Mouse (Mus musculus) thymus, postnatal 0 days (tissue): Measurements from ENCODE around the gene Slc17a5. TPM values are rescaled to one million over a fixed set of nuclear protein-coding genes. Genes with fewer than 3 reads are reported as not detected.
A peak's percentile ranks its signal among the peaks of the same experiment; 100 is the strongest.

Experiments
- DNase-seq: peaks from one replicate; pipeline ENCODE4 v3.0.0-alpha.2; 2015; ENCODE audit warnings: low spot score
- polyA plus RNA-seq: library from polyadenylated mRNA; unstranded; fragments of >200 nt; fragmentation: Nextera tagmentation; extraction: Ambion mirVana; gene quantifications from 2 replicates; pipeline ENCODE4 v1.2.1, GENCODE M21; 2015

Gene Slc17a5
- polyA plus RNA-seq, 1 experiment from 2014 or later: 14.1 TPM

DNA sequence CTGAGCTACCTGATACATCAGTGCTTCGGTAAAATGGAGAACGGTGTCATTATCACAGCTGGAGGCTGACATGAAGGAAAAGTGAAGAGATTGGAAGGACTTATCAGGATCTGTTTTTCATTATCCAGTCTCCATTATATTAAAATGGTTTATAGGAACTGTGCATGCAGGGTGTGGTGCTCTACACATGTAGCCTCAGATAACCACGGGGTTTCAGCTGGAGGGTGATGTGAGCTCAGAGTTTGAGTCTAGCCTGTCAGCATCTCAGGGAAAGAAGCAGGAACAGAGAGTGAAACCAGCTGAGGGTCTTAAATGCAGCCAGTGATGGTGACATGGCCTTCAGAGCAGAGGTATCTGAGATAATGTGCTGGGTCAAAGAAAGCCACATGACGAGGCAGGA, 28.4 kb downstream of the Slc17a5 start:
- DNase-seq: no peak

DNA sequence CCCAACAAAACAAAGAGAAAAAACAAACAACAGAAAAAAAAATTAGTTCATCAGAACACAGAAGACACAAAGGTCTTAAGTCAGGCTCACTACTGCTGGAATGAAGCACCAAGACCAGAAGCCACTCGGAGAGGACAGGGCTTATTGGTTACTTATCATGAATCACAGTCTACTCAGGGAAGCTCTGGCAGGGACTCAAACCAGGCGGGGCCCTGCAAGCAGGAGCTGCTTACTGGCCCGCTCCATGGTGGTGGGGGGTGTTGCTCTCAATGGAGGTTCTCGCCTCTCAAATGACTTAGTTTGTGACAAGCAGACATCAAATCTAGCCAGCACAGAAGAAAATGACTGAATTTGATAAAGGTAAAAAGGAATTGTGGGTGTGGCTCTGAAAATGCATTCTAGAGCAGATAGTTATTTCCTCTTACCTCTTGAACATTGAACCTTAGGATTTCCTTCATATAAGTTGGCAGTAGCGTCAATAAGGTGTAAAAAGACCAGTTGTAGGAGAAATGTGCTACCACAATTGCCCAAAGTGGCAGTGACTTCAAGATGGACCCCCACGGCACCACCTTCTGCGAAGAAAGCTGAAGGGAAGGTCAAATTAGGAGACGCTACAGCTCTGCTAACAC, 29.1 kb downstream of the Slc17a5 start:
- no peak for DNase-seq

DNA sequence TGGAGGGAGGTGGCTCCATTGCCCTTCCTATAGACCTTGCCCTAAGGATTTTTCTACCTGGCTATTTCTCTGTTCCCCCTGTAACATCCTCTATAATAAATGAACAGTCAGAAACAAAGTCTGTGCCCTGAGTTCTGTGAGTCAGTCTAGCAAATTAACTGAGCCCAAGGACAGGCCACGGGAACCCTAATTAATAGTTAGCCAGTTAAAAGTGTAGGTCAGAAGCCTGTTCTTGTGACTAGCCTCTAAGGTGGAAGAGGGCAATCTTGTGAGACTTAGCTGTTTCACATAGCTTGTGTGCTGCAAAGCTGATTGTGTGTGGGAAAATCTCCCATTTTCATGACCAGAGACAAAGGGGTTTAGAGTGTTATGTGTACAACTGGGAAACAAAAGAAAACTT, 30.8 kb downstream of the Slc17a5 start:
- no peak for DNase-seq

DNA sequence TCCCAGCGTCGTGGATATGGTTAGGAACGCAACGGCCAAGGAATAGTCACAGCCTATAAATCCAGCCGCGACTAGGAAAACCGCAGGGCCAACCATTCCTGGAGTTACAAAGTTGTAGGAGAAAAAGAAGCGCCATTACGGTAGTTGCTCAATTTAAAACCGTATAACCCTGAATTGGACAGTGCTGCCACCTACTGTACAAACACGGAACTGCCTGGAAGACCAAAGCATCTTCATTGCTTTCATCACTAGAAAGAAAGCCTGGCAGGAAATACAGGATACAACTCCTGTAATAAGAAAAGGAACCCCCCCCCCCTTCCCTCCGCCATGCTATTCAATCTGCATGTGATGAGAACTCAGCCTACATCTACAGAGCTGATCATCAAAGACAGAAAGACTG, 34.9 kb downstream of the Slc17a5 start:
- DNase-seq: peak; percentile 62

DNA sequence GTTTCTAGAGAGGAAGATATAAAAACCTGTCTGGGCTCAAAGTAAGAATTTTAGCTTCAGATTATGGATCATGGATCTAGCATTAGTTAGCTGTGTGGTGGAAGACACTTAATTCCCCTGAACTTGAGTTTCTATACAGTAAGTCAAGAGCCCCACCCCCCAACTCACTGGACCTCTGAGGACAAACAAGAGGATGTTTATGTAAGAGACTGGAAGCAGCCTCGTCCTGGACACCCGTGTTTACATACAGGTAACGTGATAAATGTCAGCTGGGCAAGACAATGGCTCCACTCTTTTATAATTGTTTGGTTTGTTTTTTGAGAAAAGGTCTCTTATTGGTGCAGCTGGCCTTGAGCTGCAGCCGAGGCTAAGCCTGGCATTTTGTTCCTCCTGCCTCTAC, 36.1 kb downstream of the Slc17a5 start:
- DNase-seq: no peak

DNA sequence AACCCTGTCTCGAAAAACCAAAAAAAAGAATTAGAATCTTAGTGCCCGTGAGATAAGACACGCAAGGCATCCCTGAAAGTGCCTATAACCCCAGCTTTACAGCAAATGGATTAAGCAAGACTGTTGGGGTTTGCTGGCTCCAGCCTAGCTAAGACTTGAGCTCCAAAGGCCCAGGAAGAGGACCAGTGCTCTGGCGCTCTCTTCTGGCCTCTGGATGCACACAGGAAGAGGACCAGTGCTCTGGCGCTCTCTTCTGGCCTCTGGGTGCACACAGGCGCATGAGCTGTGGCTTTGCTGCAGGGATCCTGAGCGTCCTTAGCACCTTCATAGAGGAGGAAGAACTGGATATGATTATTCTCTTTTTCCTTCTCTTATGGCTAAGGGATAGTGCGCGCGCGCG, 40.1 kb downstream of the Slc17a5 start:
- DNase-seq: no peak

DNA sequence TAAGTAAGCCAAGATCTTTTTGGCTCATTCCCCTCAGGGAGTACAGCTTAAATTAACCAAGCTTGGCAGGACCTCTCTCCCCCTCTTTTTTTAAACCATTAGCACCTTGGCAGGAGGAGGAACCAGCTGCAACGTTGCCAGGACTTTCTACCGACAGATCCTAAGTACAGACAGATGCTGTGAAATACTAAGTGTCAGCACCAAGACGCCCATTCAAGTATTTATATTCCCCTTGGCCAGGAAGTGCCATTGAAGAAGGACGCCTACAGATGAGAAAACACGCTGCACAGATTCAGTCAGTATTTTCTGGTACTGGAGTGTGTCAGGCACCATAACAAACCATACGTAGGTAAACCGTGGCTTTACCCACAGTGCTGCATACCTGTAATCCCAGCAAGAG, 40.9 kb downstream of the Slc17a5 start:
- DNase-seq: no peak

DNA sequence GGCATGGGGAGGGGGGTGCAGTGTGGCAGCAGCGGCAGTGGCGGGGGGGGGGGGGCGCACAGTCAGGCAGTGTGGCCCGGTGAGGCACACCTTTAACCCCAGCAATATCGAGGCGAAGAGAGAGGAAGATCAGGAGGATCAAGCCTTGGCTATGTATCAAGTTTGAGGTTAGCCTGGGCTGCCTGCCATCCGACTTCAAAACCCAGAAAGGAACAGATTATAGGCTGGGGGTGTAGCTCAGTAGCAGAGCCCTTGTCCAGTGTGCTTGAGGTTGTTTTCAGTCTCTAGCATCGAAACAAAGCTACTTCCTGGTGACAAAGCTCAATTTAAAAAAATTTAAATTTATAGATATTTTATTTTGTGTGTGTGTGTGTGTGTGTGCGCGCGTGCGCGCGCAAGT, 46.1 kb downstream of the Slc17a5 start:
- DNase-seq: no peak

DNA sequence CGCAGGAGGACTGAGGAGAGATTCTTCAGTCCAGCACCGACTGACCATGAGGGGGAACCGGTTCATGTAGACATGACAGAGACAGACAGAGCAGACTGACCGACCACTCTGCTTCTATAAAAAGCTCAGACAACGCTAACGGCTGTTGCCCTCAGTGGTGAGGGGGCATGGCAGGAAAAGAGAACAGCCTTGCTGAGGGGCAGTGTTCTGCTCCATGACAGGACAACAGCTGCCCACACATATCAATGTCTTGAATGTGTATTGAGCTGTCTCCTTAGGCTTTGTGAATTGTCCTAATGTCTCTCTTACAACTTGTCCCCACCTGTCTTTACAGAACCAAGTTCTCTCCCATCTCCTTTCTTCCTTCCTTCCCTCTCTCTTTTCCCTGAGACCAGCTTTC, 49.4 kb downstream of the Slc17a5 start:
- no peak for DNase-seq

DNA sequence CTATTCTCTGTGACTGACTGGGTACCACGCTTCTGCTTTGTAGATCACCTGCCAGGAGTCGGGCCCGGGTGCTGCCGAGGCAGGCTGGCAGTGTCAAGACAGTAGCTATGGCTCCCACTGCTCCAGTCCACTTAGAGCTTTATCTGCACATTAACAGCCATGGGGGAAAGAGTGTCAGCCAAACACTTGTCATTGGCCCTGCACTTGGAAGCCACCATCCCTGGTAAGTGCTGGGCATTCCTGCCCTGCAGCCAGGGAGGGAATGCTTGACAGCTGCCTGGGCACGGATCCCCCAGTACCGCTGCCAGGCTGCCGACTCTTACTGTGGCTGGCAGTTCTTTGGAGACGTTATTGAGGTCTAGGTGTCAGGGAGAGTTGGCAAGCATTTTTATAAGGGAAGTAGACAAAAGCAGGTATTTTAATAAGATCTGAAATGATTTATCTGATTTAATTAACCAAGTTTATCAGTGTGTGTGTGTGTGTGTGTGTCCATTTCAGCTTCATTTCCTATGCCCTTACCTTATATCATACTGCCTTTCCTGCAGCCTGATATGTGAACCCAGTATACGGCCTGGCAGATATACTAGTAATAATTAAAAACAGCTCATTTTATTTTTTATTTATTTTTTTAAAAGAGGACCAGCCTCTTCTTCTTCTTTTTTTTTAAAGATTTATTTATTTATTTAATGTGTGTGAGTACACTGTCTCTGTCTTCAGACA, 50.5 kb downstream of the Slc17a5 start:
- DNase-seq: no peak

DNA sequence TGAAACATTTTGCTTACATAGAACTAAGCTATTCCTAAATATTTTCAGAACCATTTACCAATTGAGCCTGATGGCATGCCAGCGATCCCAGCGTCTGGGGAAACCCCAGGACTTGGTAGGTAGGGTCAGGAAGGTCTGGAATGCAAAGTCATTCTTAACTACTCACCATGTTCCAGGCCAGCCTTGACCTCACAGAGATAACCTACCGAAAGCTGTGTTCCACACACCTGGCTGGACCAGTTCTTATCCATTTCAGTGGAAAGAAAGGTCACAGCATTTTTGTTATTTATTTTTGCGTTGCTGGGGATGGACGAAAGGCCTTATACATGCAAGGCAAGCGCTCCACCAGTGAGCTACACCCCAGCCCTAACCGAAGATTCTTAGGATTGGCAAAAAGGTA, 53.2 kb downstream of the Slc17a5 start:
- DNase-seq: no peak

DNA sequence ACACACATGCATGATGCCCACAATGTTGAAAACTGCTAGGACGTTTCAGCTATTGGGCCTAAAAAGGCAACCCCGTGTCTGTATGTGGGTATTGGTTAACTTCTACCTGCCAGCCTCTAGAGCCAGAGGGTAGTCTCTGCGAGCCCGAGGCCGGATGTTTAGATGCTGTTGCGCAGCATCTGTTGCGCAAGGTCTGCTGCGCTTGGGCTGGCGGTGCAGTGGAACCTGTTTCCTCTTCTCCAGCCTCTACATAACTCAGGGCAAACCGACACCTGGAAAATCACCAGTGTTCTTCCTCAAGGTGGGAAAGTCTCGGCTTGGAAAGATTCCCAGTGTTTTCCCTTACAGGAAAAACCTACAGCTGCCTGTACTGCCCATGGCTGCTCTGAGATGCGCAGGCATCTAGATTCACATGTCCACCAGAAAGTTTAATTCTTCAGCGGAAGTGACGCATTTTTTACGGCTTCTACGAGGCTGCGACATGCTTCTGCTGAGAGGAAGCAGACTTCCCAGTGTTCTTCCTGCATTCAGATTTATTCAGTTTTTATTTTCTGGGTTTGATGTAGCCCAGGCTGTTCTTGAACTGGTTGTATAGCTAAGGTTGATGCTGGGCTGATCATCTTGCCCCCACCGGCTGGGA, 54.4 kb downstream of the Slc17a5 start:
- peak; percentile 61 for DNase-seq

DNA sequence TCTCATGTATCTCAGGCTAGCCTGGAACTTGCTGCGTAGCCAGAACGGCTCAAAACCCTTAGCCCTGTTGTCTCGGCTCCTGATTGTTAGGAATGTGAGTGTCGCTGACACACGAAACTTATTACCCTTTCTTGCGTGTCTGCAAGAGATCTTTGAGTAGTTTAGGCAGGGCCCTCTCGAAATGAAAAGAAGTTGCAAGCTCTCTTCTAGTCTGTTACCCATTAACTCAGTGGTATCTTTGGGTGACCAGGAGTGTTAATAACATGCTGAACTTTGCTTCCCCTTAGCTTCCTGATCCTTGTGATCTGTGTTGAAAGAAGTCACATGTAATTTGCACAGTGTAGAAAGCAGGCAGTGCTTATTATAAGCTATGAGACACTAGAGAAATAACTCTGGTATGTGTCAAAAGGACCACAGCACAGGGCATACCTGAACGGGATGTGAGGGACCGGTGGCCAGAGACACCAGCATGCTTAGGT, 55.5 kb downstream of the Slc17a5 start:
- no peak for DNase-seq

DNA sequence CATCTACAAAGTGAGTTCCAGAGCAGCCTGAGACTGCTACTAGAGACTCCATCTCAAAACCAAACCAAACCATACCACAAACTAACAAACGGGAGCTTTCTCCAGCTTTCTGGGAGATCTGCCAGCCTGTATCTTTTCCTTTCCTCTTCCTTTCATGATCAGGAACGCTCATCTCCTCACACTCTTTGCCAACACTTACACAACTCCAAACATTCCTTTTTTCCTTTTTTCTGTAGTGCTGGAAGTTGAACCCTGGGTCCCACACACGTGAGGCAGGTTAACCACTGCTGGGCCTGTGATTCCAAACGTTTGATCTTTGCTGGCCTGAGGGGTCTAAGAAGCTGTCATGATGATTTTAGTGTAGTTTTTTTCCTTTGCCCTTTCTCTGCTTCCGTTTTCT, 56.0 kb downstream of the Slc17a5 start:
- no peak for DNase-seq

DNA sequence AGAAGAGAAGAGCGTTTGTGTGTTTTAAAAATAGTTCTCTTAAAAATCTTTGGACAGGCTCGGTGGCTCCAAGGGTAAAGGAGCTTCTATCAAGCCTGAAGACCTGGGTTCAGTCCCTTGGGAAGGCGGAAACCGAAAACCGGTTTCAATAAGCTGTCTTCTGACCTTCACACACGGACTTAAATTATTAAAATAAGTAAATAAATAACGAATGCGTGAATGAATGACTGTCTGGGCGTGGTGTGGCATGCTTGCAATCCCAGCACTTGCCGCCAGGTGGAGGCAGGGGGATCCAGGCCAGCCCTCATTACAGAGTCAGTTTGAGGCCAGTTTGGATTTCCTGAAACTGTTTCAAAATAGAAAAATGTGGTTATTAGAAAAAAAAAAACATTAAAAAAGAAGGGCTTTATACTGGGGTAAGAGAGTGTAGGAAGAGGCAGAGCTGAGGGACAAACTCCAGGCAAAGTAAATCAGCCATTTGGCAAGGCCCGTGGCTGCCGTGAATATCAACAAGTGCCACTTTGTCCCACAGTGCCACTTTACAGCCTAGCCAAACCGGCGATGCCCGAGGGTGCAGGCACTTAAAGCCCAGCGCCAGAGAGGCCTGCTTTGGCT, 60.0 kb downstream of the Slc17a5 start:
- DNase-seq: peak; percentile 67

DNA sequence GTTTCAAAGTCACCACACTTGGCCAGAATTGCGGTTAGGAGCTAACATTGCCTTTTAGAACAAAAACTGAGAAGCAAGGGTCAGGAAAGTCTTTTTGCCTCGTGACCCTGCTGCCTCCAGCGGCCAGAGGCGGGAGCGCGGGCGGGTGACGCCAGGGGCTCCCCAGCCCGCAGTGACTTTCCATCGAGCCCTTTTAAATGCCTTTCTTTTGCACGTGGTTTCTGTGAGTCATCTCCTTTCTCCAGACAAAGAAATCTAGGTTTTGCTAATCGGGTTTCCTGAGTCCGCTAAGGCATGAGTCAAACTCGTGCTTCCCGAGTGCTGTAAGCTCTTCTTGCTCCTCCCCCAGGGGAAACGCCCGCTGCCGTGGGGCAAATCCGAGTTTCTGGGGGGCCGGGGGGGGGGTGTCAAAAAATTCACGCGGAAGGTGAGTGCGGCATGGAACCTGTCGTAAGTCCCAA, 60.5 kb downstream of the Slc17a5 start:
- DNase-seq: peak; percentile 74

DNA sequence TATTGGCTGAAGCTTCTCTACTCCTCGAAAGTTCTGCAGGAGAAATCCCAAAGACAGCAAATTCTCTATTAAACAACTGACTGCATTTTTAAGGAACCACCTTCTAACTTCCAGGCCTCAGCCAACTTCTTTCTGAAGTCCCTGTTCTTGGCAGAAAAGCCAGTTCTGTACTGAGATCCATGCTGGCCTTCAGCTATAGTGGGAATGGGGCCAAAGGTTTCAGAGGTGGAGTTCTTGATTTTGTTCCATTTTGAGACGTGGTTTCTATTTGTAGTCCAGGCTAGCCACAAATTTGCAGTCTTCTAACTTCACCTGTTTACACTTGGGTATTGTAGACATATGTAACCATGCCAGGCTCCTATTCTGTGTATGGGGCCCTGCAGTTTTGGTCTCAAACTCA, 61.6 kb downstream of the Slc17a5 start:
- DNase-seq: no peak

DNA sequence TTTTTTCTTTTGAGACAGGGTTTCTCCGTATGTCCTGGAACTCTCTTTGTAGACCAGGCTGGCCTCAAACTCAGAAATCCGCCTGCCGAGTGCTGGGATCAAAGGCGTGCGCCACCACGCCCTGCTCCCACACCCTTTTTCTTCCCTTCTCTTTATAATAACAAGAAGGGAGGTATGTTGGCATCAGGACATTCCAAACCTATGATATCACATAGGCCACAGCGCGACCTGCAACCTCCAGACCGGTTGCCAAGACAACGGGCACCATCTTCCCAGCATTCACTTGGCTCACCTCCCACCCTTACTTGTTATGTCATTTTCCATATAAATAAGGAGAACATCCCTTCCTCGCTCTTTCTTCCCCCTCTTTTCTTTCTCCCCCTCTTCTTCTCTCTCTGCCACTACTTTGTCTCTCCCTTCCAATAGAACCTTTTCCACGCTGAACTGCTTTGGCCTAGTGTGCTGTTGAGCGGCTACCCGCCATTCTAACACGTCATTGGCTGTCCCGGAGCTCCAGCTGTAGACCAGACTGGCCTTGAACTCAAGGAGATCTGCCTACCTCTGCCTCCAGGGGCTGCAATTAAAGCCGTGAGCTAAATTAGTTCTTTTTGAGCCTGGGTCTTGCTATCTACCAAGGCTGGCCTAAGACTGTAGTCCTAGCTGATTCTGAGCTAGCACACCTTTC, 62.2 kb downstream of the Slc17a5 start:
- no peak for DNase-seq

DNA sequence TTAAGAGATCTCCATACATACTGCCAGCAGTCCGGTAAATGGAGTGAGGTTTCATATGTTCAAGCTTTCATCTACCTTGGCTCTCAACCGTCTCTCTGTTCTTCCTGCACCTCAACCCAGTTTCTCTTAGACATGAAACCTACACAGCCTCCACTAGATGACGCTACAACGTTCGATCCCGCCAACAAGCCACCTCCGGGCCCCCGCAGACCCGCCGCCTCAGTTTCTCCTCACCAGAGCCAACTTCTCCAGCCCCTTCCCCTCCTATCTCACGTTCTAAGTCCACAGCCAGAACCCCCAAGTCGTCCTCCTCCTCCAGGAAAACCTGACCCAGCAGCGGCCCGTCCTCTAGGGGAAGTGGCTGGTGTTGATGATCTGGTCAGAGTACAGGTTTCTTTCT, 66.2 kb downstream of the Slc17a5 start:
- DNase-seq: peak; percentile 65

DNA sequence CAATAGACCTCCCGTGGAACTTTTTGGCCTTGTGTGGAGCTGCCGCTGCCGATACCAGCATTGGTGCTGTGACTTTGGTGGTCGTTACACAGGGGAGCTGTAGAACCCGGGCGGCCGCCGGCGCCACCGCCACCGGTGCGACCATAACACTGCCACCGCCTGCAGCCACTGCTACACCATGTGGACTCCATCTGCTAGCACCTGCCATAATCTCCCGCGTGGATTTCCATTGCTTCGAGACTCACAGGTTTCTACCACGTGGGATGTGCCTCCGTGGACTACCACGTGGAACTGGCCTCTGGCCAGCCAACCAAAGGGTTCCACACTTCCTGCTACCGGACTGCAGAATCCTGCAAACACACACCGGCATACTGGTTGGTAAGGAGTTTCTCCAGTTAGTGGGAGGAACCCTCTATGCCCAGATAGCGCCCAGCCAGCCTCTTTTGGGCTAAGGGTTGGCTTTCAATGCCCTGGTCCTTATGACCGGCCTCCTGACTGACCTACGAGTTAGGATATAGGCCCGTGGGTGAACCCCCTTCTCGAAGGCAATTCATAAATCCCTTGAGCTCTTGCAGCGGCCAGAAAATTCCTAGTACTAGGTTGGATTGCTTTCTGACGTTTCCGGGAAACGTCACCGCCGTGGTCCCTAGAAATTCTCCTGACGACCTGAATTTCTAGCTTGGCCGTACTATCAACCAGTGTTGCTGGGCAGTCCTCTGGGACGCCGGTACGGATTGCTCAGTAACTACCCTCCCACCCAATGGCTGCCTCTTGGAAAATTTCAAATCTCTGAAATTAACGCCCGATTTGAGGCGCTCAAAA, 66.8 kb downstream of the Slc17a5 start:
- DNase-seq: peak; percentile 16
